Mouse (Mus musculus) forebrain, embryonic 10.5 days (tissue): Measurements from ENCODE around the gene Iqsec3. TPM values are rescaled to one million over a fixed set of nuclear protein-coding genes. Genes with fewer than 3 reads are reported as not detected.

ENCODE experiments used
- DNase-seq: peaks from one replicate; pipeline ENCODE4 v3.0.0-alpha.2; 2017; ENCODE audit warnings: low spot score; ENCODE audit errors: extremely low spot score
- H3K27ac ChIP-seq: fragments of 300-500 bp; sonication (generic); 2 replicates; pipeline ENCODE4 v1.5.1; 2016; ENCODE audit warnings: mild to moderate bottlenecking
- H3K27me3 ChIP-seq: fragments of 300-500 bp; sonication (generic); 2 replicates; pipeline ENCODE4 v1.6.1; 2016; ENCODE audit warnings: mild to moderate bottlenecking; ENCODE audit not compliant: poor library complexity, severe bottlenecking
- H3K36me3 ChIP-seq: fragments of 300-500 bp; sonication (generic); replicated peaks from 2 replicates; pipeline ENCODE4 v1.6.1; 2016; ENCODE audit warnings: mild to moderate bottlenecking, moderate library complexity
- H3K4me1 ChIP-seq: fragments of 300-500 bp; sonication (generic); 2 replicates; pipeline ENCODE4 v1.6.1; 2016
- H3K4me3 ChIP-seq: fragments of 300-500 bp; sonication (generic); 2 replicates; pipeline ENCODE4 v1.5.1; 2016; ENCODE audit warnings: mild to moderate bottlenecking, moderate library complexity
- H3K9me3 ChIP-seq: fragments of 300-500 bp; sonication (generic); 2 replicates; pipeline ENCODE4 v1.6.1; 2016; ENCODE audit warnings: mild to moderate bottlenecking, moderate library complexity
- WGBS: fragments of 180-500 bp; shearing (Covaris S2); methylation state at CpG from one replicate; pipeline ENCODE4 v1.1.7; 2016; 5-methylcytosine and 5-hydroxymethylcytosine counted together
- polyA plus RNA-seq: library from polyadenylated mRNA; unstranded; fragments of >200 nt; fragmentation: Nextera tagmentation; extraction: Ambion mirVana; gene quantifications from 2 replicates; pipeline ENCODE4 v1.2.1, GENCODE M21; 2016

Iqsec3 gene
- polyA plus RNA-seq, 1 experiment from 2014 or later, result 0.20 TPM

- whole genome bisulfite sequencing, result 13% methylated on average over 5 of the region's 5 CpGs
- no peaks in the 10 kb centered on the region for H3K27me3 ChIP-seq
- H3K36me3 ChIP-seq, result no peaks in the 10 kb centered on the region
- no peak overlapping the region for H3K4me3 ChIP-seq
- H3K9me3 ChIP-seq, result no peaks in the 10 kb centered on the region
- no peak for DNase-seq
- peaks cover 9% of the 10 kb centered on the region for H3K4me1 ChIP-seq
- H3K27ac ChIP-seq, result 0 out of 2 replicates have a peak overlapping the region, but pooled peaks have one; percentile 15
Measured at GRCm38 (mm10) chr6:121440696-121441220, 32.7 kb downstream of the Iqsec3 start.

- no peak for DNase-seq
- no peaks in the 10 kb centered on the region for H3K36me3 ChIP-seq
- no peak overlapping the region for H3K27ac ChIP-seq
- WGBS, result 67% methylated on average over 6 of the region's 6 CpGs
- no peak overlapping the region for H3K4me3 ChIP-seq
- peaks cover 14% of the 10 kb centered on the region for H3K4me1 ChIP-seq
- H3K9me3 ChIP-seq, result no peaks in the 10 kb centered on the region
- peaks cover 27% of the 10 kb centered on the region for H3K27me3 ChIP-seq
Measured at GRCm38 (mm10) chr6:121424830-121425229, 48.6 kb downstream of the Iqsec3 start.

GRCm38 (mm10) chr6:121424403-121424802, 49.1 kb downstream of the Iqsec3 start:
- Histone ChIP-seq H3K27me3 (peaks cover 27% of the 10 kb centered on the region), H3K27ac (no peak overlapping the region; the same call in 1 of the 2 replicates), H3K36me3 (no peaks in the 10 kb centered on the region), H3K4me3 (no peak overlapping the region), H3K4me1 (peaks cover 14% of the 10 kb centered on the region), H3K9me3 (no peaks in the 10 kb centered on the region)
- DNase-seq, result no peak
- WGBS, result 59% methylated on average over 12 of the region's 12 CpGs

DNA sequence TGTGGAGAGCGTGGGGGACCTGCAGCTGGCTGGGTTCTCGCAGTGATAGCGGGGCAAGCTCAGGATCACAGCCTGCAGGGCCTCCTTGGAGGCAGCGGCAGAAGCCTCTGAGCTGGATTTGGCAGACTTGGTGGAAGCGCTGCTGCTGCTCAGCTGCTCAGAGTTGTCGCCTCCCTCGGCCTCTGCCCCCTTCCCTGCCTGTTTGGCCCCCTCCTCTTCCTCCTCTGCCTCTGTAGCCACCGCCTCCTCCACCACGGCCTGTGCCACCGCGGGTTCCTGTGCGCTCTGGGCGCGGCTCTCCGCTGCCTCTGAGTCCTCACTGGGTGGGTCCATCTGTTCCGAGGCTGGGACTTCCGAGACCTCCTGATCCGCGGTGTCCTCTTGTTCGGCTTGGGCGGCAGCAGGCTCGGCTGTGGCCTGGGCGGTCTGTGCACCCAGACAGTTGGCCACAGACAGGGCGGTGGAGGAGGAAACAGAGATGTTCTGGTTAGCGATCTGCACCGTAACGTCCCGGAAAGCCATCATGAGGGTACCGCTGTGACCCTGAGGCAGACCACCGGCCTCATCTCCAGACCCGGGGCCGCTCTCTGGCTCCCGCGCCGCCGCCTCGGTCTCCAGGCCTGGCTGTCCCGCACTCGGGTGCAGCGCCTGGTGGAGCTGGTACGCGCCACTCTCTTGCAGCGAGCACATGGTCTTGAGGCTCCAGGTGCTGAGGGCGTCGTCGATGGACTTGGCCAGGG, 60.8 kb downstream of the Iqsec3 start:
- Histone ChIP-seq H3K36me3 (no peaks in the 10 kb centered on the region), H3K27me3 (peaks cover 65% of the 10 kb centered on the region), H3K4me3 (peak overlapping the region; percentile 50), H3K4me1 (peaks cover 17% of the 10 kb centered on the region), H3K27ac (peak overlapping the region; percentile 15; the same call in 1 of the 2 replicates), H3K9me3 (no peaks in the 10 kb centered on the region)
- DNase-seq, result peak; percentile 34
- 2% methylated on average over 46 of the region's 46 CpGs for WGBS

DNA sequence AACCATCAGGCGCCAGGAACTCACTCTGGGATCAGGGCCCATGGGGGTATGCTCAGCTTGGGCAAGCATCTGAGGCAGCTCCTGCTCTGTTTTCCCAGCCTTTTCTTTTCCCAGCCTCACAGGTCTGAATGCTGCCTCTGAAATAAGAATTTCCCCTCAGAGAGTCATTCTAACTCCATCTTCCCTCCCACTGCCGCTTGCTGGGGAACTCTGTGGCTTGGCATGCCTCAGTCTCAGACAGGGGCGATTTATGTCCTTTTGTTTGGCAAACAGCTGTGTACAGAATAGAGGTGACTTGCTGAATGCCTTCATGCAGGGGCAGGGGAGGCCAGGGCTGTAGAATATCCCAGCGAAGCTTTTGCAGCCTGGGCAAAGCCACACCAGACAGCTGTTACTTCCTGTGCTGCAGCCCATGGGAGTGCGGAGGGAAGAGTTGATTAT, 65.9 kb downstream of the Iqsec3 start:
- Histone ChIP-seq H3K4me1 (peaks cover 11% of the 10 kb centered on the region), H3K36me3 (no peaks in the 10 kb centered on the region), H3K9me3 (no peaks in the 10 kb centered on the region), H3K27me3 (peaks cover 35% of the 10 kb centered on the region), H3K27ac (no peak overlapping the region), H3K4me3 (no peak overlapping the region)
- no peak for DNase-seq
- WGBS, result 55% methylated on average over 5 of the region's 5 CpGs

DNA sequence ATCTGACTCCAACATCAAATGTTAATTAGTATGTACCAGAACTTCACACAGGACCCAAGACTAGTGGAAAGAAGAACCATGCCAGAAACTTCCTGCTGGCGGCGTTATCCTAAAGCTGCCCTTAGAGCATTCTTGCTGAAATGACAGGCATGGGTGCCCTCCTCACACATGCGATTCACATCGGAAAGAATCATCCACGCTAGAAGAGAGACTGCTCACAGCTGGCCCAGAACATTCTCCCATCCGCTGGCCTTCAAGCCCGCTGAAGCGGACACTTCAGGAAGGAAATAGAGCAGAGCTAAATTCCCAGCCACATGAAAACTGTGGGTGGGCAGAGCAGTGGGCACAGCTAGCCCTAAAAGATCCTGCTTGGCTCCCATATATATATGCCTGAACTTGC, 68.2 kb downstream of the Iqsec3 start:
- Histone ChIP-seq H3K4me1 (peaks cover 14% of the 10 kb centered on the region), H3K36me3 (no peaks in the 10 kb centered on the region), H3K9me3 (no peaks in the 10 kb centered on the region), H3K27ac (no peak overlapping the region), H3K4me3 (no peak overlapping the region), H3K27me3 (peaks cover 12% of the 10 kb centered on the region)
- 93% methylated on average over 8 of the region's 8 CpGs for WGBS
- DNase-seq, result no peak

GRCm38 (mm10) chr6:121402661-121403244, 70.7 kb downstream of the Iqsec3 start:
- Histone ChIP-seq H3K4me3 (no peak overlapping the region), H3K36me3 (no peaks in the 10 kb centered on the region), H3K27me3 (no peaks in the 10 kb centered on the region), H3K4me1 (peaks cover 11% of the 10 kb centered on the region), H3K9me3 (no peaks in the 10 kb centered on the region), H3K27ac (no peak overlapping the region)
- DNase-seq, result no peak
- WGBS, result 85% methylated on average over 8 of the region's 8 CpGs

DNA sequence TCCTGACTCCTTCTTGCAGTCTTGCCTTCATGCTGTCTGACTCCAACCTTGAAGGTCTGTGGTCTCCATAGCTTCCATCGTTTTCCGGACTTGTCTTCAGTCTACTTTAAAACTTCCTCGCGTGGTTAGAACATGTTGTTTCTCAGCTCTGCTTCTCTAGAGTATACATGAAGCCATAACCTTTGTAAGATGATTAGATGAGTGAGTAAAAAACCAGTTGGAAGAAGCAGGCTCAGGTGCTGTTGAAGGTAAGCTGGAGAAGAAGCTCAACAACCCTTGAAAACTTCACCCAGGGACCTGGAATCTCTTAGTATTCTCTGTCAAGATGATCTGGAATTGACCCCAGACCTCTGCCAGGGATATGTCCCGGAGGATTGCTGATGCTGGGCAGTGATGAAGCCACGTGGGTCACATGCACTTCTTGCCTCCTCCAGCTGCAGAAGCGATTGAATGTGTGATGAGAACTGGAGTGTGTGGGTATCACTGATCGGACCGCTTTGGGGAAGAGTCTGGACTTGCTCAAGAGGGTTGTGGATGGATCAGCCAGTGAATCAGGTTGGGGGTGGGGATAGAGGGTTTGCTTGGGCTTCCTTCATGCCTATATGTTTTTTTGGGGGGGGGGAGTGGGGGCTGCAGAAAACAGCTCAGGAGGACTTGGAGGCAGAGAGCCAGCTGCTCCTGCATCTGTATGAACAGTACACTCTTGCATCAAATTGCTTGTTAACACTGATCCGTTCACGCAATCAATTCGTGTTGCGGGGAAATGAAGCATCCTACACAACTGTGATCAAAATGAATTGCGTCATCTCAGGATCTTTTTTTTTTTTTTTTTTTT, 71.4 kb downstream of the Iqsec3 start:
- Histone ChIP-seq H3K27ac (no peak overlapping the region), H3K4me1 (0 out of 2 replicates have a peak, but pooled peaks cover 6% of the 10 kb centered on the region), H3K36me3 (no peaks in the 10 kb centered on the region), H3K4me3 (no peak overlapping the region), H3K9me3 (no peaks in the 10 kb centered on the region), H3K27me3 (no peaks in the 10 kb centered on the region)
- 90% methylated on average over 14 of the region's 14 CpGs for WGBS
- DNase-seq, result no peak

GRCm38 (mm10) chr6:121401140-121401539, 72.3 kb downstream of the Iqsec3 start:
- H3K9me3 ChIP-seq, result no peaks in the 10 kb centered on the region
- no peak for DNase-seq
- 0 out of 2 replicates have a peak, but pooled peaks cover 6% of the 10 kb centered on the region for H3K4me1 ChIP-seq
- H3K27me3 ChIP-seq, result no peaks in the 10 kb centered on the region
- no peak overlapping the region for H3K27ac ChIP-seq
- no peaks in the 10 kb centered on the region for H3K36me3 ChIP-seq
- 92% methylated on average over 6 of the region's 6 CpGs for WGBS
- H3K4me3 ChIP-seq, result no peak overlapping the region

DNA sequence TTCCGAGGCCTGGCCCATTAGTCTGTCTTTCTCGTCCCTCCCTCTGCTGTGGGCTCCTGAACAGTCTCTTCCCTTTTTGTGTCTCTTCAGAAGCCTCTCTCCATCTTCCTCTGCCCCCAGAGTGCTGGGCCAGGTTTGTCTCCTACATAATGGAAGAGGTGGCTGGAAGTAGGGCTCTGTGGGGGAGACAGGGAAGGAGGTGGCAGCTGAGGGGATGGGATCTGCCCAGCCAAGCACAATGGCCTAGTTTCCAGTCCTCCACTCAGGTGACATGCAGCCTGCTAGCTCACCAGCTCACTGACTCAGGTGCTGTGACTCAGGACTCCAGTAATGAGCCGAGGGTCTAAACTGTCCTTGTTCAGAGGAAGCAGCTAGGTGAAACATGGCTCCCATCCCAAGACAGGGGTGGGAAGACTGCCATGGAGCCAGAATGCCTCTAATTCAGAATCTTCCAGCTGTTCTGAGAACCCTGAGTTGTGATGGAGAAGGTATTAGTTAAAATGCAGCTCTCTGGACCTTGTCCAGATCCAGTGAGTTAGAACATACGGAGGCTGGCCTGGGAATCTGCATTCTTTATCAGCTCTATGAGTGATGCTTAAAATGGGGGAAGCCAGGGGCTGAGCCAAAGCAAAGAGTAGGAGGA, 80.7 kb downstream of the Iqsec3 start:
- Histone ChIP-seq H3K27me3 (no peaks in the 10 kb centered on the region), H3K36me3 (no peaks in the 10 kb centered on the region), H3K4me1 (no peaks in the 10 kb centered on the region), H3K9me3 (peaks cover 7% of the 10 kb centered on the region), H3K27ac (no peak overlapping the region), H3K4me3 (no peak overlapping the region)
- 86% methylated on average over 4 of the region's 4 CpGs for WGBS
- no peak for DNase-seq

DNA sequence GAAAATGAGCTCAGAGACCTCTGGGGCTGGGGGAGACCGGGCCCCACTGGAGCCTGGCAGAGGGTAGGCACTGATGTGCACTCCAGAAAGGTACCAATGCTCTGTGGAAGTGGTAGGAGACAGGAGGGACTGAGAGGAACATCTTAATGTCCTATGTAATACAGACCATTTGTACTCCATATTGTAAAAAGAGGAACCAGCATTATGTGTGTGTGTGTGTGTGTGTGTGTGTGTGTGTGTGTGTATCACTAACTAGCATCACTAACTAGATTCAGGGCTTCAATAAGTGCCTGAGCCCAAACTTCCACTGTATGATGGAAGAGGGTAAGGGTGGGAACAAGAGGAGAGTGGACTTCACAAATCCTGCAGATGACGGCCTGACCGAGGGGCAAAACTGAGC, 88.1 kb downstream of the Iqsec3 start:
- no peaks in the 10 kb centered on the region for H3K36me3 ChIP-seq
- 76% methylated on average over 3 of the region's 3 CpGs for WGBS

GRCm38 (mm10) chr6:121382071-121382470, 91.4 kb downstream of the Iqsec3 start:
- H3K4me3 ChIP-seq, result no peak overlapping the region
- WGBS, result 50% methylated on average over 10 of the region's 10 CpGs
- no peaks in the 10 kb centered on the region for H3K36me3 ChIP-seq
- peaks cover 25% of the 10 kb centered on the region for H3K4me1 ChIP-seq
- H3K27me3 ChIP-seq, result peaks cover 15% of the 10 kb centered on the region; the same call in 1 of the 2 replicates
- DNase-seq, result no peak
- no peak overlapping the region for H3K27ac ChIP-seq
- H3K9me3 ChIP-seq, result no peaks in the 10 kb centered on the region

More for the DNA sequence above, 88.1 kb downstream of the Iqsec3 start:
- Histone ChIP-seq H3K4me1 (peaks cover 26% of the 10 kb centered on the region), H3K27me3 (peaks cover 11% of the 10 kb centered on the region; the same call in 1 of the 2 replicates), H3K9me3 (no peaks in the 10 kb centered on the region), H3K4me3 (no peak overlapping the region), H3K27ac (no peak overlapping the region; the same call in 1 of the 2 replicates)
- no peak for DNase-seq
